Mouse (Mus musculus): ENCODE results near the gene Siglecf.

The Siglecf gene

DNA sequence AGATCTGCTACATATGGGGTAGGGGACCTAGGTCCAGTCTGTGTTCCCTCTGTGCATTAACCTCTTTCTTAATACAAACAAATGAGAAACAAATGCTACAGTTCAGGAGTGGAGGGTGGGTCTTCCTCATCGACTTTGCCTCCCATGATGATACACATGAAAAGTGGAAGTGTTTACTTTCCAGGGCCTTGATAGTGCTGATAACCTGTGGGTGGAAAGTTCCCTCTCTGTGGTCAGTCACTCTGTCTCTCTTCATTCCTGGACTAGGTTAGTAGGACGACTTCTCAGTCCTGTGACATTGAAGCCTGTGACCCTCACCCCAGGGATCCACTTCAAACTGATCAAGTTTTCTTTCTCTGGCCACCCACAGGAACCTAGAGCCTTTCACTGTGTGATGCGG, at the start of gene Siglecf:
Gene Siglecf (plus strand): TSS at position 188 of the 400 bp plus-strand sequence.
- no peak for DNase-seq

DNA sequence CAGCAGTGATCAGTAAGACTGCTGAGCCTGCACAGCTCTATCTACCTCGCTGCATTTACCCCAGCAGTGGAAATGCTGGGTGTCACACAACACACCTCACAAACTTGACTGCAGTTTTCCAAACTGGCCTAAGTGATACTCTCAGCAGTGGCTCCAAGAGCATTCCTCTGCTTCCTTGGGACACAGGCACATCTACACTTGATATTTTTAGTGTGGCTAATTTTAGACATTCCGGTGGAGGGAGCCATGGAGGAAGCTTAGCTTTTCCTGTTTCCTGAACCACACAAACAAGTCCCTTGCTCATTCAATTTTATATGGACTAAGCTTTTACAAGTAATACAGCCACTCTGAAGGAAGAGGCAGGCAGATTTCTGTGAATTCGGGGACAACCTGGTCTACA, 45.9 kb upstream of the Siglecf start:
- peak; percentile 35 to 49 for DNase-seq

DNA sequence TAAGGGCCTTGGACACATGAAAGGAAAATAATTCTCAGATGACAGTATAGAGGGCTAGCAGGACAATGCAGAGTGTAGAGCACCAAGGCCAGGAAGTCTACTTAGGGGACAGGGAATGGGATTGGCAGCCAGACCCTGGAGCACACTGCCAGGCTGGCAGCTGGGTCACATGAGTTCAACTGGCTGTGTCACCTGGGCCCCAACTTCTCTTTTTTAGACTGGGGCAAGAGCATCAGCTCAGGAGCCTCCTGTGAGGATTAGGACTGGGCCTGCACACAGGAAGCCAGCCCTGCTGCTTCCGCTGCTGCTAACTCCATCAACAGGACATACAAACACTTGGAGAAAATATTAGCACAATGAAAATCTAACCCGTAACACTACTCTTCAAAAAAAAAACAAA, 42.1 kb upstream of the Siglecf start:
- peak in 1 of 2 experiments; percentile 38 for DNase-seq

DNA sequence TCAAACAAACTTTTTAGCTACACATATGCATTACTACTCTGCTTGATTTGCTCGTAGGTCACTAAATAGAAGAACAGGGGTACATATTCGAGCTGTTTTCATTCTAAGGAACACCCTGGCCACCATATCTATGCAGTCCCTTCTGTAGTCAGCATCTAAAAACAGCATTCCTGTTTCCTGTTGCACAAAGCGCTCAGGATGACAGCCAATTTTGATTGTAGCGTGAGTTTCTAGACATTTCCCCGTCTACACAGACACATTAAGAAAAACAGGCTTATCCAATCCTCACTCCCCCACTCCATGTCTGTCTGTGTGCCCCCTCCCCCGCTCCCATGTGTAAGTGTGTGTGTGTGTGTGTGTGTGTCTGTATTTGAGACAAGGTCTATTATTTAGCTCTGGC, 39.5 kb upstream of the Siglecf start:
- DNase-seq = peak in 1 of 2 experiments; percentile 10

DNA sequence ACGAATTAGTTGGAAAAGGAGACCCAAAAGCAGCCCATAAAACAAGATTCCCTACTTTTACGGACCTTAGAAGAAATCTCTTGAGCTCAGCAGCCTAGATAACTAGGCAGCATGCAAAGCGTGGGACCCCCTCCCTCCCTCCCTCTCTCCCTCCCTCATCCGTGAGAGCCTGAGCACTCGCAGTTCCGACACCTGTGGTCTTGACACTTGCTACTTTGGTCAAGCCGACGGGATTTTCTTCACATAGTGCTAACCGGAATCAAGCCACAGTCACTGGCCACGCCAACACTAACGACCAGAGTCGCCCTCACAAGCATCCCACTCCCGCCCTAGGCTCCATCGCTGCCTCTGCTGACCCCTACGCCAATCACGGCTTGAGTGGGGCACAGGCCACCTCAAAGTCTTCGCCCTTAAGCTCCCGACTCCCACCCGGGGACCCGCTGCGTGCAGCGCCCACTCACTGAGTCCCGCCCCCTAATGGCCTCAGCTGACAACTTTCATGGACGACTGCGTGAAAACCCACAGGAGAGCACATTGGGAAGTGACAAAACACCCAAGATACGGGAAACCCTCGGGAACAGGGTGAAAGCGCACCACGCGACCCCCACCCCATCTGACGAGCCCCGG, 38.6 kb upstream of the Siglecf start:
- no peak for DNase-seq

DNA sequence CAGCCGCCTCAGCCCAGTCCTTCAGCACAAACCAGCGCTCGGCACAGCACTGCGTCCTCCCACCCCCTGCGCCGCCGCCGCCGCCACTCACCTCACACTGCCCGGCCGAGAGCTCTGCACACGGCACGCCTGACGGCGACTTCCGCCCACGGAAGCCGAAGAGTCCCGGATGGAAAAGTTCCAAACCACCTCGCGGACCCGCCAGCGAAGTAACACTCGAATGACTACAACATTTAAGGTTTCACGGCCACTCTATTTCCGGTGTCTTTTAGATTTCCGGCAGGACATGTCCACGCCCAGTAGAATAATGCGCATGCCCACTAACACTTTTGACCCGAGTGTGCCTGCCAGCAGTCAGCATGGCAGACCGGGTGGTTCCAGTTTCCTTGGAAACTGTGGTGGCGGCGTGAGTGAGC, 38.1 kb upstream of the Siglecf start, which contains the start of gene Zfp715:
Gene Zfp715 (minus strand): TSS at position 282 of the 416 bp plus-strand sequence.
- DNase-seq = peak; percentile 93 to 96

DNA sequence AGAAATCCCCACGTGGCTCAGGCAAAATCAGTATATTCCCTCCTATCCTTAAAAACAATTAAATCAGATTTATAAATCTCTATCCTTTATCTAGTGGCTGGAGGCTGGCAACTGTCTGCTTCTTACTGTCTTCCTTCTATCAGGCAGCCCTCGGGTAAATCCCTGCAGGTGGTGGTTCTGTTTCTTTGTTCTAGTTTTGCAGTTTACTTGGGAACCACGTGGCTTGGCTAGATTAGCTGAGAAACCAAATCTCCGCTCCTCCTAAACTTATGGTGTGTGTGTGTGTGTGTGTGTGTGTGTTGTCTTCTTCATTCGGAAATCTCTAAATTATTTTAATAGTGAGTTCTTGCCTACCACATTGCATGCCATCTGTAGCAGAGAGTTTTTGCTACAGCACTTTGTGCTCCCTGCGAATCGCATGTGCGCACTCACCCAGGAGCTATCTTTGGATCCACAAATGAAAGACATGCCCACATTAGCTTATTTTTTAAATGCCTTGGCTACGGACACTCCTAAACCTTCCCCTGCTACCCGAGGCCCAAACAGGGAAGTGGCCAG, 24.8 kb upstream of the Siglecf start:
- no peak for DNase-seq

DNA sequence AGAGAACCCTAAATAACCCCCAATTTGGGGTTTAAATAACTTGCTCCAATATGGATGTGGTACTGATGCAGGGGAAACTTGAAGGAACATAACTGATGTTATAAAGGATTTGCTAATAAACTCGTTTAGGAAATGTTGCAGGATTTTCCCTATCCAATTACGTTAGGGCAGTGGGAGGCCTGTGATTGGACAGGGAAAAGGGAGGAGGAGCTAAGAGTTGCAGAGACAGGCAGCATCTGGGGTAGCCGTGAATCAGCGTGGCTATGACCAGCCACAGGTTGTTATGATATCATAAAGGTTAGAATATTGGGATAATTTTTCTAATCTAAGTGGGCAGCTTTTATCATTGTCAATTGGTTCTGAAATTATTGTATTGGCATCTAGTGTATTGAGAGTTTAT, 23.0 kb upstream of the Siglecf start:
- no peak for DNase-seq

DNA sequence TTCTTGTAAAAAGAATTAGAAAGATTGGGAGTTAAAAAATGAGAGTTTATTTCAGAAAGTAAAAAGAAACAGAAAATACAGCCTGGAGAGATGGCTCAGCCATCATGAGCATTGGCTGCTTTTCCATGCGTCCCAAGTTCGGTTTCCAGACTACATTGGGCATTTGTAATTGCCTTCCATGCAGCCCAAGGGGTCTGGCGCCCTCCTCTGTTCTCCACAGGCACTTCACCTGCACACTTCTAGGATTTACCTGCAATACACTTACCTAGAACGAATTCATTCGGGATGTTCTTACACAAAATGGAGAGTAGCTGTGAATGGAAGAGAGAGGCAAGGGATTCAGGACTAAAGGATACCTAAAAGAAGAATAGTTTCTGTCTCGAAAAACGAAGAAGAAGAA, 17.9 kb upstream of the Siglecf start:
- peak; percentile 45 to 58 for DNase-seq

DNA sequence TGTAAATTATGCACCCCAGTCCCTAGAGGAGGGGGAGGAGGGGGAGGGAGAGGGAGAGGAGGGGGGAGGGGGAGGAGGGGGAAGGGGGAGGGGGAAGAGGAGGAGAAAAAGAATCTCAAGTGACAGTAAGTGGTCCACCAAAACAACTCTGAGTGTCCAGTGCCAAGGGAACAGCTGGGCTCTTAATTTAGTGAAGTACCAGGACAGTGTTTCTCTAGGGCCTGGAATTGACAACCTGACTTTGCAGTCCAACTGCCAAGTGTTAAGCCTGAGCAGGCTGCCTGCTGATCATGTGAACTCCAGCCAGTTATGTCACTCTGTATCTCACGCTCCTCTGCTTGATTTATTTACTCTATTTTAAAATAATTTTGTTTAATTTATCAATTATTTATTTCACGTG, 17.2 kb upstream of the Siglecf start:
- DNase-seq = no peak

DNA sequence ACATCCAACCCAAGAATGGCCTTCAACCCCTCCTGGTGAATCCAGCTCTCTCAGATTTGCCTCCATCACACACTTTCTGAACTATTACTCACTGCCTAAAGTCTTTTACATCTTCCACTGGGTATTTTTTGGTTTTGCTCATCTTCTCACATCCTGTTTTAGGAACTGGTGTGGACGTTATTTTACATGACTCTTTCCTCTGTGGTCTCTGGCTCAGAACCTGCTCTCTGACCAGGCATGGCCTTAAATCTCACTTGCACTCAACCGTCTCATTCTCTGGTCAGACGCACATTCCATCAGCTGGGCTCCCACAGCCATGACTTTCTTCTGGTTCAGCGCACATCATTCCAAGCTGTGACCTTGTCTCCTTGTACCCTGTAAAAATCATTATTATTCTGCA, 10.4 kb upstream of the Siglecf start:
- no peak for DNase-seq

DNA sequence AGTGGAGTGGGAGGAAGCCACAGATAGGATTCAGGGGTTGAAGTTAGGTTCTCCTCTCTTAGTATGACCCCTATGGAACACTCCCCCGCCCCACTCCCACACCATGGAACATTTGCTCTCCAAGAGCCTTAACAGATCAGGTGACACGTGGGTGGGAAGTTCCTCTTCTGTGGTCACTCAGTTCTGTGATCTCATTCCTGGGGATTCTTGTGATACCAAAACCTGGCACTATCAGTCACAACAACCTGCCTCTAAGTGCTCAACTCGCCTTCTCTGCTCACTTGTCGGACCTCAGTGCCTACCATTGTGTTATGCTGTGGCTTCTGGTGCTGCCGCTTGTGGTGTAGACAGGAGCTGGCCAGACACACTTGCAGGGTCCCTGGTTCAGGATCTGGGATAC, 8.0 kb upstream of the Siglecf start:
- no peak for DNase-seq

DNA sequence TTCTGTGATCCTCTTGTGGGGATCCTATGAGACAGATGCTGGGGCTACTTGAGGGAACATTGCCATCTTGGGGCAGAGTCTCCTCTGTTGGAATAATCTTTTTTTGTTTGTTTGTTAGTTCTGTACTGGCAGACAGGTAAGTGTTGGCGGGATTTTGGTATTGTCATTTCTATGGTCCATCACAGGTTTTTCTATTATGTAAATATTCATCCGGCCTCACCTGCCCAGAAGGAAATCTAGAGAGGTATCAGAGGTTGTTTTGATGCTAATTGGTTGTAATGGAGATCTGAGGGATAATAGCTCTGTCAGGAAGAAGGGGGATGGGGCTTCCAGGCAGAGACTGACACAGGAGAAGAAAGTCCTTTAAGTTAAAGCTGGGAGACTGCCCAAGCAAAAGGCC, 7.1 kb upstream of the Siglecf start:
- DNase-seq = no peak

DNA sequence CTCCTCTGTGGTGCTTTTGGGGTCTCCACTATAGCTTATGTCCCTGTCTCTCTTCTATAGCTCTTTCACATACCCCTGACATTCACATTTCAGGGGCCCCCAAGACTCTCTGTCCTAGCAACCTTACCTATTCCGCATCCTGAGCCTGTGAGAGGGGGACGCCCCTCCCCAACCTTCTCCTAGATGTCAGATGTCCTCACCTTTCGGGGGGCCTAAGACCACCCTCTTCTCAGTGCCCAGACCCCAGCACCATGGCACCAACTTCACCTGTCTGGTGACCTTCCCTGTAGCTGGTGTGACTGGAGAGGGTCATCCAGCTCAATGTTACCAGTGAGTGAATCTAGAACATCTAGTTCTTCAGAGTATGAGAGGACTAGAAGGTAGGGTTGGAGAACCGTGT, 6.7 kb upstream of the Siglecf start:
- DNase-seq = no peak

DNA sequence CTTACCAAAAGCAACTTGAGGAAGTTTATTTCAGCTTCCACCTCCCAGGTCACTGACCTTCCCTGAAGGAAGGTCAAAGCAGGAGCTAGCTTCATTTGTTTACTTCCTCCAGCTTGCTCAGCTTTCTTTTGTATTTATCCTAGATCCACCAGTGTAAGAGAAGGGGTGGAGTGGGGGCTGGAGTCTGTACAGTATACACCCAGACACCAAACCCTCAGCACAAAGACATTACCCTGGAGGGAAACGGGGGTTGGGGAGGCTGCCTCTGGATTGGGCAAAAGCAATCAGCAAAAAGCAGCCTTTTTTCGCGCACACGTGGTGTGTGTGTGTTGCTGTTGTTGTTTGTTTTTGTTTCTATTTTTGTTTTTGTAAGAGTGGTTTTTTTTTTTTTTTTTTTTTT, 5.0 kb upstream of the Siglecf start:
- DNase-seq = no peak

DNA sequence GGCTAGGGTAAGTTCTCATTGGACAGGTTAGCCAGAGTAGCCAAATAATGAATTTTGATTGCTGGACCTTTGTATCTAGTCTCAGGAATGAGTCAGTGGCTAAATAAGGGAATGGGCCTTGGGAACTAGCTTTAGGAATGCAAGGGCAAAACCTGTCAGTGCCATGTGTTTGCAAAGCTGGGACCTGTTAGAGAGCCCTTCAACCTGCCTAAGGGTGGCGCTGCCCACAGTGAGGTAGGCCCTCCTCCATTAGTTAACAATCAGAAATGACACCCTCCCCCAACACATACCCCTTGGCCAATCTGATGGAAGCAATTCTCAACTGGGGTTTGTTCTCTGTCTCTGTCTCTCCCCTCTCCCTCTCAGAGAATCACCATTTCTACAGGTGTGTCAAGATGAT, 4.6 kb upstream of the Siglecf start:
- no peak for DNase-seq

DNA sequence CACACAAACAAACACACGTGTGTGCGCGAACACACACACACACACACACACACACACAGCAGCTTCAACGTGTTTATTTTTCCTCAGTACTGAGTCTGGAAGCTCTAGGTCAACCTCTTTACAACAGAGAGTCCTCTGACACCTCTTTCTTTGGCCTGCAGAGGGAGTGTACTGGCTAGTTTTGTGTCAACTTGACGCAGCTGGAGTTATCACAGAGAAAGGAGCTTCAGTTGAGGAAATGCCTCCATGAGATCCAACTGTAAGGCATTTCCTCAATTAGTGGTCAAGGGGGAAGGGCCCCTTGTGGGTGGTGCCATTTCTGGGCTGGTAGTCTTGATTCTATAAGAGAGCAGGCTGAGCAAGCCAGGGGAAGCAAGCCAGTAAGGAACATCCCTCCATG, 1.5 kb upstream of the Siglecf start:
- DNase-seq = peak in 1 of 2 experiments; percentile 3

DNA sequence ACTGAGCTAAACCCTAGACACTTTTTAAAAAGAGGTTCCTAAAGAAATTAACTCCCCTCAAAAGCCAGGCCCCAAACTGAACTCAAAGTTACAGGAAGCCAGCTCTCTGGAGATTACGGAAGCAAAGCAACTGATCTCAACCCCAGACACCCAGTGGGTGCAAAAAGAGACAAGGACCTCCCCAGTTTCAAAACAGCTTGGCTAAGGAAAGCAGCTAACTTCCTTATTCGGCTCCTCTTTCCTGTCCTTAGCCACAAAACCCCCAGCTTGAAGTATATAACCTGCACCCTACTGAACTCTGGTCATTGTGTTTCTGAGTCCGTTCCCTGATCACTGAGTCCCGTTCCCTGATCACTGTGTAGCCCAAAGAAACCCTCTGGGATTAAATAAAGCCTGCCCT, 2.0 kb downstream of the Siglecf start:
- DNase-seq = no peak

DNA sequence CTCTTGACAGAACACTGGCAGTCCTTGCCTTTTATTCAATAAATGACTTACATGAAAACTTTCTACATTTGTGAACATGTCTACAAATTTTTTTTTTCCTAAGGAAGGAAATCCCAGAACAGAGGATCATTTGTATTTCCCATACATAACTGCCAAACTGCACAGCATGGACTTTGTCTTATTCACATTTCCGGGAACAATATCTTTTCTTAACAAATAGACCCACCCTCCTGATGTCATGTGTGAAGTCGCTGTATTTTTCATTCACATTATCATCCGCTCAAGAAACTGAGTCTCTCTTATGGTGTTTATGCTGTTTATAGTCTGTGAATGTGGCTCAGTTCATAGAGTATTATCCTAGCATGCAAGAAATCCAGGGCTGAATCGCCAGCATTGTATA, 2.6 kb downstream of the Siglecf start:
- DNase-seq = no peak

DNA sequence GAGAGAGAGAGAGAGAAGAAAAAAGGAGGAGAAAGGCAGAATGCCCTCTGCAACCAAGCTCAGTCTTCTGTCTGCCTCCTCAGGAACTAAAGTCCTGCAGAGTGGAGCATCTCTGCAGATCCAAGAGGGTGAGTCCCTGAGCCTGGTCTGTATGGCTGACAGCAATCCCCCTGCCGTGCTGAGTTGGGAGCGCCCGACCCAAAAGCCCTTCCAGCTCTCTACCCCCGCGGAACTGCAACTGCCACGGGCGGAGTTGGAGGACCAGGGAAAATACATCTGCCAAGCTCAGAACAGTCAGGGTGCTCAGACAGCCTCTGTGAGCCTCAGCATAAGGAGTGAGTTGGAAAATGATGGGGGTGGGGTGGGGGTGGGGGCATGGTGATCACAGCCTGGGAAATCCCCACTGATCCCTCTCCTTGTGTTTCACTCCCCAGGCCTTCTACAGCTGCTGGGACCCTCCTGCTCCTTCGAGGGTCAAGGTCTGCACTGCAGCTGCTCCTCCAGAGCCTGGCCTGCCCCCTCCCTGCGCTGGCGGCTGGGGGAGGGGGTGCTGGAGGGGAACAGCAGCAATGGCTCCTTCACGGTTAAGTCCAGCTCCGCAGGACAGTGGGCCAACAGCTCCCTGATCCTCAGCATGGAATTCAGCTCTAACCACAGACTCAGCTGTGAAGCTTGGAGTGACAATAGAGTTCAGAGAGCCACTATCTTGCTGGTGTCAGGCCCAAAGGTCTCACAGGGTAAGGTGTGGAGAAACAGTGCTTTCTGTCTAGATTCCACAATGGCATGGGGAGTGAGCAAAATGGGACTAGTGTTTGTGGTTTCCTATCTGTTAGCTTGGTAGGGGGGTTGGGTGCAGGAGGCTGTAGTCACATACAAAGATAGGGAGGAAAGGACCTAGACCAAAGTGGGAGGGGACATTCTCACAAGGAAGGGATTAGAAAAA, 4.0 kb downstream of the Siglecf start:
- no peak for DNase-seq

DNA sequence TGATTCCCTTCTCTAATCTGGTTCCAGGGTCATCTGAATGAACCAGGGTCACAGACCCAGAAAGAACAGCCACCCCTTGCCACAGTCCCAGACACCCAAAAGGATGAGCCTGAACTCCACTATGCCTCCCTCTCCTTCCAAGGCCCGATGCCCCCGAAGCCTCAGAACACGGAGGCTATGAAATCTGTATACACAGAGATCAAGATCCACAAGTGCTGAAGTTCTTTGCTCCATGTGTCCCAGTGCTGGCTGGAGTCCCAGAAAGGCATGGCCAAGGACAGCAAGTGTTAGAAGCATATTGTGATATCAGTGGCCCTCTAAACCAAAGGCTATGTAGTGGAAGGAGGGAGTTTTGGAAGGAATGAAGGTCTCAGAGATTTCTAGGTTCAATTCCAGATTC, 7.4 kb downstream of the Siglecf start:
- no peak for DNase-seq

DNA sequence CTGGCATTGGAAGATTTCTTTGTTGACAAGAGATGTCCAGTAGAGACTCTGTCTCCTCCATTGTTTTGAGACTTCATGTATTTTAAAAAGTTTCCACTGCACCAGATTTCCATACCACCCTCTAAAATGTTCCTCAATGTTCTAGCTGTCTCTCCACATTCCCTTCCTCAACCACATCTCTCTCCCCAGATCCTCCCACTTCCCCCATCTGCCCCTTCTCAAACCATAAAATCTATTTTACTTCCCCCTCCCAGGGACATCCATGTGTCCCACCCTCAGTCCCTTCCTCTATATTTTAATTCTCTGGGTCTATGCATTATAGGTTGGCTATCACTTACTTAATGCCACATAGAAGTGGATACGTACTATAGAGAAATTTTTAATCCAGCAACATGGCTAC, 10.3 kb downstream of the Siglecf start:
- DNase-seq = no peak

DNA sequence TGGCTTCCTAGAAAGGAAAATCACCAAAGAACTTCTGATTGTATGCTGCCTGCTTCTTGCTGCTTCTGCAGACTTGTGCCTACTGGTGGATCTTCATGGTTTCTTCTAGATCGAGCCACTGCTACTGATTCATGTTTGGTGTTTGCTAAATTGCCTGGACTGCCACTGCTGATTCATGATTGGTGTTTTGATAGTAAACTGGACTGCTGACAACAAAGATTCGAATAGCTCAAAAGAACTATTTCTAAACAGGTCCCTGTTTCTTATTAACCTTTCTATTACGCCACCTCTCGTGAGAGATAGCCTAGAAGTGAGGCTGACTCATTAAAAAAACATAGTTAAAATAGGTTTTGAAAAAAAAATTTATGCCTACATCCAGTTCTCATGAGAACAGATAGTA, 10.9 kb downstream of the Siglecf start:
- DNase-seq = no peak

DNA sequence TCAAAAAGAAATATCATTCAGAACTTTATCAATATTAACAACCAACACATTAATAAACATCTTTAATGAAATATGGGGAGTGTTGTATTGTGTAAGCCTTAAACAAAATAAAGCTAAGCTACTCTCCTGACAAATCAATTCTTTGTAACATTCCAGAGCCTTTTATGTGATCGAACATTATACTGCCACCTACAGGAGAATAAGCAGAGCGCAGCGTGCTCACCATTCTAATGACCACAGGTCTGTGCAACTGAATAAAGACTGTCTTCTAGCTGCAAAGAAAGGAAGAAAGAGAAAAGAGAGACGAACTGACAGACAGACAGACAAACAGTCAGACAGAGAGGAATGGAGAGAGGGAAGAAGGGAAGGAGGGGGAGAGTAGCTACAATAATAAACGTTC, 27.1 kb downstream of the Siglecf start:
- DNase-seq = peak in 1 of 2 experiments; percentile 65

Measured in kidney, postnatal 25 days (tissue).